Mouse (Mus musculus): ENCODE measurements around the gene Srgap2.
"Not testable (repeated sequence)": the region's sequence is repeated elsewhere in the genome, so short reads cannot be mapped to it uniquely, and the experiment has no call there.

Srgap2 gene

DNA sequence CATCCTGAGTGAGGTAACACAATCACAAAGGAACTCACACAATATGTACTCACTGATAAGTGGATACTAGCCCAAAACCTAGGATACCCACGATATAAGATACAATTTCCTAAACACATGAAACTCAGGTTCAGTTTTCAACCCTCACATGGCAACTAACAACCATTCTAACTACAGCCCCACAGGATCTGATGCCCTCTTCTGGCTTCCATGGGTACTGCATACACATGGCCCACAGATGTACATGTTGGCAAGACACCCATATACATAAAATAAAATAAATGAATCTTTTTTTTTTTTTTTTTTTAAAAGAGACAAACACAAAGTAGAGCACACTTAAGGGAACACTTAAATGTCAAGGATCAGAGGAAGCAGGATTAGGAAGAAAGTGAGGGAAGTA is 198.1 kb downstream of the Srgap2 start:
- not testable (repeated sequence) for DNase-seq

DNA sequence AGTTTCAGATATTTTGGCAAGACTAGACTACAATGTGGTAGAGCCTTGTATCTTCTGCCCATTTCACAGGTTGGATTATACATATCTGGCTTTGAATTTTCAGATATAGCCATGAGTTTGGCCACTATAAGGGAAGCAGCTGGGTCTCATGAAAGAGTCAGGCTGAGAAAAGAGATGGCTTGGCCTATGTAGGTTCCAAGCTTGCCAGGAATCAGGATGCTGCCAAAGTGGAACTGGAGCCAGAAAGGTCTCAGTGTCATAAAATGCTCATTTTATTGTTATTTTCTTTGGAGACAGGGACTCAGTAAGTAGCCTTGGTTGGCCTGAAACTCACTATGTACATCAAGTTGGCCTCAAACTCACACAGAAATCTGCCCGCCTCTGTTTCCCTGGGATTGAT is 200.0 kb downstream of the Srgap2 start:
- peak; percentile 70 for DNase-seq

DNA sequence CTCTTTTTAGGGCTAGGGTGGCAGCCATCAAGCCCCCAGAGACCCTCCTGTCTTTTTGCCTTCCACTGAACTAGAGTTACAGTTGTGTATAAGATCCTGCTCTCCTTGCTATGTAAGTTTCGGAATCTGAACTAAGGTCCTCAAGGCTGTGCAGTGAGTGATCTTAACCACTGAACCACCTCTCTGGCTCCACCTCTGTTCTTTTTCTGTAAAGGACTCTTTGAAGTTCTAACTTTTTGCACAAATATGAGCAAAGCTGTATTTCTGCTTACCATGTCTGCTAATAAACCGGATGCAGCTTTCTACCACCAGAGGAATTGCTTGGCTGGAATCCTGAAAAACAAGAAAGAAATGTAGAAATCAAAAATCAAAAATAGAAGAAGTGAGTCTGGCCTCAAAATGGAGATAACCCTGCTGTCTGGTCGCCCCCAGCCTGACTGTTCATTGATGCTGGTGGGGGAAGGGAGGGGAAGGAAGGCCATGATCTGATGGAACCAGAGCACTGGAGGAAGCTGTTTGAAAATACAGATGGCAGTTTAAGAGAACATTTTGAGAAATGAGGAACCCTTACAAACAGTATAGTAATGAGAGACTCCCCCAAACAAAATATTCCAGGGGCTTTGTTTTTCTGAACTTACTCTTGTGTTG is 202.2 kb downstream of the Srgap2 start:
- DNase-seq, result no peak

DNA sequence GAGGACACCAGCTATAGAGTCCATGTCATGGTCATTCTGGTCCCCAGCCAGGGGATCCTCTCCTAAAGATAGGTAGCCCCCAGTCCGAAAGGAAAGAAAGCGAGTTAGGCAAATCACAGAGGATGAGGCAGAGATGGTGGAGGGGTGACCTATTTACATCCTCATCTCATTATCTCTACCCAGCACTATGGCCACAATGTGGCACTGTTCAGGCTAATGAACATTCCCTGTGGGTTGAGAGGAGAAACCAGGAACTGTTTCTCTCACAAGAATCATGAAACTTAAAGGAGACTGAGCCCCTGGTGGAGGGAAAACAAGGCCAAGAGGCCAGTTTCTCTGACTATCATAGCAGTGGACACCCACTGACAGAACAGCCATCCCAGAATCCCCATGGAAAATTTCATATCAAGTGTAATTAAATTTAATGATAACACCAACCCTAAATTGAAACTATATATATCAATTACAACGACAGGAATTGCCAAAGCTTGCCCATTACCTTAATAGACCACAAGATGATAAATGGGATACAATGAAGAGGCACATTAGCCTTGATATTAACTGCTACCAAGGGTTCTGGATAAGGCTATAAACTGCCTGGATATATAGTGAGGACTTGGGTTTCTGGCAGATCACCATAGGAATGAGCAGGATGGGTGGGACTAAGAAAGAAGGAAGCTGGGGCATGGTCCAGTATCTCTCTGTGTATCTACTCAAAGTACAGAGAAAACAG is 207.4 kb downstream of the Srgap2 start:
- no peak for DNase-seq

DNA sequence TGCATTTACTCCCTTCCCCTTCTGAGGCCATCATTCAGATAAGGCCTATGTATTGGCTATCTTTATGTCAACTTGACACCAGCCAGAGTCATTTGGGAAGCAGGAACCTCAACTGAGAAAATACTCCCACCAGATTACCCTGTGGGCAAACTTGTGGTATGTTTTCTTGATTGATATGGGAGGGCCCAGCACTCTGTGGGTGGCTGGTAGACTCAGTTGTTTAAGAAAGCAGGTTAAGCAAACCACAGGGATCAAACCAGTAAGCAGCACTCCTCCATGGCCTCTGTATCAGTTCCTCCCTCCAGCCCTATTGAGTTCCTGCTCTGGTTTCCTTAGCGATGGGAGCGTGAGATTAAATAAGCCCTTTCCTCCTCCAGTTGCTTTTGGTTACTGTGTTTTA is 208.8 kb downstream of the Srgap2 start:
- no peak for DNase-seq

DNA sequence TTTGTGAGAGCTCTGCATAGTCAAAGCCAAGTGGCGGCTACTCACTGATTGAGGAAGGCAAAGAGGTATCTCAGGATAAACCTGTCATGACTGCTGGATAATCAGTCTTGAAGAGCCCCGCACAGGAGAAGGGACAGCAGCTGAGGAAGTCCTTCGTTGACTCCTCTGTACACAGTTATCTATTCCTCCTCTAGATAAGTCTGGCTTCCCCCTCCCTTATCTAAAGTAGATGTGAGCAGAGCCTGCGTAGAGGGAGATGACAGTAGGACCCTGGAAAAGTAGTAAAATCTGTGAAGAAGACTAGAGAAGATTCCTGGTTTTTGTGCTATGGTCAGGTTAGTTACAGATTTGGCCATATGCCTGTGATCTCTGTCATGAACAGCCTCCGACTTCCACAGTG is 209.5 kb downstream of the Srgap2 start:
- DNase-seq, result no peak

DNA sequence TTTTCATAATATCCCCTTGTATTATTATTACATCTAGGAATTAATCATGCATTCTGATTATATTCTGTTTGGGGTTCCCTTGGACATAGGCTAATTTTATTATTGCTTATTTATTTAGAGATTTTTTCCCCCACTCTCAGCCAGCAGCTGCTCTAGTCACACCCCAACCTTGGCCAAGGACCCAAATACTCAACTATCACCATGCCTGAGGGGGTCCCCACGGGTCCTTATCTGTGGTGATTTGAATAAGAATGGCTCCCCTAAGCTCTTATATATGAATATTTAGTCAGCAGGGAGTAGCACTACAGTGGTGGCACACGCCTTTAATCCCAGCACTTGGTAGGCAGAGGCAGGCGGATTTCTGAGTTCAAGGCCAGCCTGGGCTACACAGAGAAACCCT is 215.9 kb downstream of the Srgap2 start:
- DNase-seq, result peak; percentile 47

DNA sequence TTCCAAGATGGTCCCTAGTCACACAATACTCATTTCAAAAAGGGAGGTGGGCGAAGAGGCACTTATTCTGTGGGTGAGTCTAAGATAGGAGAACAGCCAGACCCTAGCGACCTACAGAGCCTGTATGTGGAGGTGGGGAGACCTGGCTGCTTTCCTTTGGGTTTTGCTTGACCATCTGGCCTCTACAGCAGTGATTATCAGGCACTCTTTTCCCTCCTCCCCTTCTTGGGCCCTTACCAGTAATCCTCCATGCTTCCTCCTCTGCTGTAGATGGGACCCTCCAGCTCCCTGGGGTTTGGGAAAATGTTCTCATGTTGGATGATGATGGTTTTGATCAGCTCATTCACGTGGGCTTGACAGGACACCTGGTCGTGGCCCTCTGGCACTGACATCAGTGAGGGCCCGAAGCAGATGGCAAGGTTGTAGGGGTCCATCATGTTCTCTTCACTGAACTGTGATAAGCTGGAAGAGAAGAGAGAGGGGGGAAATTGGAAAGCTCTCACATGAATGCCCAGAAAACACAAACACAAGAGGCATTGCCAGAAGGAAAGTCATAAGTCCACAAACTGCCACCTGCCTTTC is 216.8 kb downstream of the Srgap2 start:
- DNase-seq, result peak; percentile 97

DNA sequence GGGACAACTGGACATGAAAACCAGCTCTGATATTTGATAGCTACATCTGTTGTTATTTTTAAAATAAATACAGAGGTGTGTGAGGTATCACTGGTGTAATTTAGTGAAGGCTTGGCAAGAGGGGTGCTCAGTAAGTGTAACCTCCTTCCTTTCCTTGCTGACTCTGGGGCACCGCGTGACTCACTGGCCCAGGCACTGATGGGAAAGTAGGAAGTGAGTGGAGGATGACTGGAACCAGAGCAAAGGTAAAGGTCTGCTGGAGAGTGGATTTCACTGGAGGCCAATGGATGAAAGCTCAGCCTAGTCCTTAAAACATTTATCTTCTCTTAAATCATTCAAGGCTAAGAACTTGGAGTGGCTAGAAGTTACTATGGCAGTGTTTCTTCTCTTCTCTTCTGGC is 226.4 kb downstream of the Srgap2 start:
- peak; percentile 7 for DNase-seq

DNA sequence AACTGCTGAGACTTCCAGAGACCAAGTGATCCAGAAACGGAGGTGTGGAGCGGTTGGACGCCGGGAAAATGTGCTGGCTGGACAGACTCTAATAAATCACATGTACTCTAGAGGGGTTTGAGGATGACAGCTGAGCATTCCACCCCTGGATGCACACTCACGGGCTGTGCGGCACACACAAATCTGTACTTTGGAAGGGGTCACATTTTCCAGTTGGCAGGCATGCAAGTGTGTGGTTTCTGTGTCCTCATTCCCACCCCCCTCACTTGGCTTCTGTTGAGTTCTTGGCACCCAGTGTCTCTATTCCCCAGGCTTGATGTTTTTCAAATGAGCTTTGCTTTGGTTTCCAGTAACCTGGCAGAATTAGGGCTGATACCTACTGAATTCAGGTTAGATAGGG is 227.4 kb downstream of the Srgap2 start:
- DNase-seq, result peak; percentile 73

DNA sequence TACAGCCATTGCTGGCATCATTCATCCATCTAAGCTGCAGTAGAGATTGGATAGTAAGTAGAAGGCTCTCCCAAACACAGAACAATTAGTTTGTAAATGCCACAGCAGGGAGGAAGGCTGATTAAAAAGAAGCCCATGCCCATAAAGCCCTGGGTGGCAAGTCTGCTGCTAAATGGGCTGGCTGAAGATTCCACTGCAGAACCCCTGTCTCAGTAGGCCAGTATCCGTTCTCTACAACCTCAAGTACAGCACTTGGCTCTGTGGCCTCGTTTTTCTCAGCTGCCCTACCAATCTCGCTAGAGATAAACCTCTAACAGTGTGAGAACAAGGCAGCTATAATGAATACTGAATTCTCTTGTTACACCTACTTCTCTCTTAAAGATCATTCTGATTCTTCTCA is 227.9 kb downstream of the Srgap2 start:
- peak; percentile 23 for DNase-seq

DNA sequence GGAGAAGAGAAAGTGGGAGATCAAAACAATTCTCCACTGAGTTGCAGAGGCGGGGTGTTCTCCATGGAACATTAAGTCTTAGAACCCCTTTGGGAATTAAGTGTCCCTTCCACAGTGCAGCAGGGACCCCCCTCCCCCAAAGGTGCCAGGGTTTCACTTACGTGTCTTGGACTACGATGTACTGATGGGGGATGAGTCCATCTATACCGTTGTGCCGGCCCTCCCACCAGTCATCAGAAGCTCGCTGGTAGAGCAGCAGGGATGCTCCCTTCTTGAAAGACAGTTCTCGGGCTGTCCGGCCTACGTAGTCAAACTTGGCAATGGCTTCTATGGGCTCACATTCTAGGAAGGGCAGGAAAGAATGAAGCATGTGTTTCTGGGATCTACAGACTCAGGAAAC is 229.0 kb downstream of the Srgap2 start:
- peak; percentile 47 for DNase-seq

DNA sequence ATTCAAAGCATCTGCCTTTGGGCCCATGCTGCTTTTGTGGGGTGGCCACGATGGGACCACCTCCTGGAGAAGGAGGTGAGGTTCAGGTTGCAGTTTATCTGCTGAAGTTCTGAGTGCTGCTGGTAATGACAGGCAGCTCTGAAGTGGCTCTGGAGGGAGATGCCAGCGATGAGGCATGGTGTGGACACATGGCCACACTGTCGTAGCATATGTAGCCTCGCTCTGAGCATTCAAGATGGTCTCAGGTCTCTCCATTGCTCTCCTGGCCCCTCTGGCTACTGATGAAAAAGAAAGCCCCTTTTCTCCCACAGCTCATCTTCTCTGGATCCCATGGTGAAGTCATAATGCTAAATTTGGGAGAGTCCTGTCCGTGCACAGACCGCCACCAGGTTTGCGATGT is 230.4 kb downstream of the Srgap2 start:
- no peak for DNase-seq

DNA sequence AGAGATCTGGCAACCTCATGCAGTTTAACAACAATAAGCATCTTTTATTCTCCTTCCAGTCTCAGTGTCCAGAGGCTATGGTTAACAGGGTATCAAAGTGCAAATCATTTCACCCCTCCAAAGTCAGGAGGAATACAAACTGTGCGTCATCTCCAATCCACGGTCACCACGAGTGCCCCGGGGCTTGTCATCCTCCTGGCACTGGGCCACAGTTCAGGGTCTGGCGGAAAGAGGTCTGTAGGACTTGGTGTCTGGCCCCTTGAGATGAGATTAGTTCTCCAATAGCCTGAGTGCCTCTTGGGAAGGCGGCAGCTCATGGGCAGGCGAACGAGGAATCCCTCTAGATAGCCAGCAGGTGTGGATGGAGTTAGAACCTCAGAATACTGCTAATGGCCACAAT is 232.0 kb downstream of the Srgap2 start:
- DNase-seq, result peak; percentile 57

DNA sequence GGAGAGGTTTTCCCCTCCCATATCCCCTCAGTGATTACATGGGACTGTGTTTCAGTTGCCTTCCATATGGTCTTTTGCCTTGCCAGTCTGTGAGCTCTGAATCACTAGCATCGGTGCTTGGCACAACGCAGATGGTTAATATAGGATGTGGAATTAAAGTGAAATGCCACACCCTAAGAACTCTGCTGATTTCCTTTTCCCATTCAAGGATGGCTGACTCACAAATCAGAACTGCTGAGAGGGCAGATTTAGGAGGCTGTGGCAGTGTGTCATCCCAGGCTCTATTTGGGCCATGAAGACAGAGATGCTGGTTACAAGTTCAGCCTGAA is 233.3 kb downstream of the Srgap2 start:
- DNase-seq, result no peak

DNA sequence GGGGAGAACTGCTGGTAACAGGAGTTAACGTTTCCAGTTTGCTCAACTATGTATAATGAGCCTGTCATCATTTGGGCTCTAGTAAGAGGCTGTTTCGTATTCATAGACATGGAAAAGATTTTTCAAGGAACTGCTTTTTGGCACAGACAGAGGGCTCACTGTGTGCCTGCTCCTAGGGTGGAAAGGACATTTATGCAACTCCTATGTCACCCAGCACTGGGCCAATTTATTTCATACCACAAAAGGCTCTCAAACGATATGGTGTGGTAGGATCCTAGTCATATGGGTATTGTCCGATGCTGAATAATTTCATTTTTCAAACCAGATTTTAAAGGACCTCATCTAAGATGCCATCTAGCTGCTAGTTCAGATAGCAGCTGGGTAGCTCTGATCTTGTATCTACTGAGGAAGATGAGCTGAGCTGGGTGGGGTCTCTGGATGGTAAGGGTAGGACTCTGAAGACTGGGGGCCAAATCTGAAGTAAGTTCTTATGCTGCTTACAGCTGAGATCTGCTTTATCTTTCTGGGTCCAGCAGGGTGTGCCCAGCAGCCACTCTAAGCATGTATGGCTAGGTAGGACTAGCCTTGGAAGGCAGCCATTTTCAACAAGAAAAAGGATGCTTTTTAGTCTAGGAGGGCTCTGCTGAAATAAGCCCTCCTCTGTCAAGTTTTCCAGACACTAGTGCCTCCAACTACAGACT is 233.8 kb downstream of the Srgap2 start:
- peak; percentile 58 for DNase-seq

DNA sequence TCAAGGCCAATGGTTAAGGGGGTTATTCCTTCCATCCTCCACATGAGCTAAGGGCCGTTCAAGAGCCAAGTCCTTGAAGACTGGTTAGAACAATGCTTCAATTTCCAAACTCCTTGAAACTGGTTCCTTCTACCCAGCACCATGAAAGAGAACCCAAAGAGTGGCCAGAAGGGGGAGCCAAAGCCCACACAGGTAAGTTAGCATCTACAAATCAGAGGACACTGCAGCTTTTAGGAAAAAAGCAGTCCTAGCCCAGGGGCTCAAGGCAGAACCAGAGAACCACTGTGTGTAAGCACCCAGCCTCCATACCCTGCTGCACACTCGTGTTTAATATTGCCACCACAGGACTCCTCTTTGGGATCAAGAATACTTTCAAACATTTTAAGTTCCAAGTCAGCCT is 236.5 kb downstream of the Srgap2 start:
- peak; percentile 71 for DNase-seq

DNA sequence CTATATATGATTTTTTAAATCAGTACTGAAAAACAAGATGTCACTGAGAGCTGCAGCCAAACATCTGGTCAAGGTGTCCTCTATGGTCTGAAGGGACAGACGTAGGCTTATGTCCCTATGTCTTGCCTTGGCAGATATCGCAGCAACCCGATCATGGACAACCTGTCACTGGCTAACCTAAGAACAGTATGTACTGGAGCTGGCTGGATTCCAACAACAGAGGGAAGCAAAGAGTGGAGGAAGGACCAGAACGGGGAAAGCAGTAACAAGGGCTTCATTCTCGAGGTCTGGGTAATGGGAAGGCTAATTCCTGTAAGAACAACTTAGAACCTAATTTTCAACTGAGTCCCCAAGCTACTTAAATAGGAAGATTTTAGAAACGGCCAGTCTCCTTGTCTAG is 238.2 kb downstream of the Srgap2 start:
- no peak for DNase-seq

DNA sequence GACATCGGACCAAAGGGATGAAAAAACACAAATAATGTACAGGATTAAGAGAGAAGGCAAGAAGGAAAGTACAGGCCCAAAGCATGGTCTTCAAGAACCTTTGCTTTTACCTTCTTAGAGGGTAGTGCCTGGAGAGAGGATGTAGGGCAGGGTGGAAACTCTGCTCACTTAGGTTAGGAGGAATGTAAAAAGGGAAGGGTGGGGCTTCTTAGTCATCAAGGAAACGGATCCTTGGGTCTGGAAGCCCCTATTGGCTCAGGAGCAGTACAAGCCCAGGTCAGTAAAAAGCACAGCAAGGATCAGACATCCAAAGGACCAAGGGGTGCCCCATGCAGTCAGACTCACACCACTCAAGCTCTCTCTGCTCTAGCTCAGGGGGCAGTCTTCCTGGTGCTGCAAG is 239.9 kb downstream of the Srgap2 start:
- DNase-seq, result no peak

DNA sequence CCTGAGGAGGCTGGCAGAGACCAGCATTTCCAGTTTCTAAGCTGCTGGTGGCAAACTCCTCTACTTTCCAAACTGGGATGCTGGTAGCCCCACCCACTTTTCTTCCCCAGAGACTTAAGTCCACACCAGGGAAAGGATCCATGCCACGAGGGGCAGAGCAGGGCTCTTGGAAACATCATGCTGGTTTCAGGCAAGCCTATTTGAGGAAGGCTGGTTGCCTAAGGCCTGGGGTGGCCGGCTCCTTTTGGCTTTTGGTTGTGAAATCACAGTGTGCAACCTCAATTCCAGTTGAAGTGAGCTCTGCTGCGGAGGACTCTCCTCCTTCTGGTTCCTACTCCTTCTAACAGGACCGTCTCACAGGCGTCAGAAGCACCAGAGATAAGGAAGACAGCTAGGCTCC is 240.3 kb downstream of the Srgap2 start:
- DNase-seq, result no peak

DNA sequence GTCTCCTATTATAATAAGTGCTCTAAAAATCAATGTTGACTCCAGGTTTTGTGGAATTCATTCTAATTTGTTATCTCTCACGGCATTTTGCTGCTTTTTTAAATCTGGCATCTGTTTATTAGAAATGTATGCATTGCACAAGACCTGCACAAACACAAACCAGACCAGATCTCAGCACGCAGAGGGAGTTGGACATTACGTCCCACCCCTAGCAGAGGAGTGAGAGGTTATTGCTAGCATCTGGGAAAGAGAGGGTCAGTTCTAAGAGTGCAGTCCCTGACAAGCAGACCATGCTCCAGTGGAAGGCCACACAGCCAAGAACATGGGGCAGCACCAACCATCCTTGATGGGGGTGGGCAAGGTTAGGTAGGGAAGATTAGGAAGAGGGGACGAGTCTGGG is 242.5 kb downstream of the Srgap2 start:
- no peak for DNase-seq

DNA sequence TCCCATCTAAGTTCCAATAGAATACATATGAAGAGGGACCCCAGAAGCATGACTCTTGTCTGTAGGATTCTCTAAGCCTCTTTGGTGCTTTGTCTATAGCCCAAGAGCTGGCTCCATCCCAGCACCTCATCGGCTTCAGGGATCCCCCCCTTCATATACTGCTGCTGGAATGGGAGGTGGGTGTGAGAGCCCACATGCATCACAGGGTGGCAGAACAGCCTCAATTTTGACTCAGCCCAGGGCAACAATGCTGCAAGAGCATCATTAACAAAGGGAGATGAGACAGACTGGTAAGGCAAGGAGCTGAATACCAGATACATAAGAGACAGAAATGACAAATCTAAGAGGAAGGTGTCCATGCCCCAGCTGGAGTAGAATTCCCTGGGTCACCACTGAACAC is 243.0 kb downstream of the Srgap2 start:
- no peak for DNase-seq

DNA sequence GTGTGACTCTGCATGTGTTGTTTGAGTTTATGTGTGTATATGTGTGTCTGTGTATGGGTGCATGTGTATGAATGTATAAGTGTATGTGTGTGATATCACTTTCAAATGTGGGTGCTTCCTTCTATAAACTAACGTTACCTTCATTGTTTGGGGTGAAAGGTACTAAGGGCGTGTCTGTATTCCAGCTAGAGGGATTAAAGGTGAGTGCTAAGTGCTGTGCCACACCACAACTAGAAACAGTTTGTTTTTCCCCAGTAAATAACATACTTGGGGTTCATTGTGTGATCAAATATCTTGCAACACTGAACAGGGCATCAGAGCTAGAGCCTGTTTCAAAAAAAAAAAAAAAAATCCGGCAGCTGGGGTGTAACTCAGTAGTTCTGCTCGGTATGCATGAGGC is 245.4 kb downstream of the Srgap2 start:
- no peak for DNase-seq

DNA sequence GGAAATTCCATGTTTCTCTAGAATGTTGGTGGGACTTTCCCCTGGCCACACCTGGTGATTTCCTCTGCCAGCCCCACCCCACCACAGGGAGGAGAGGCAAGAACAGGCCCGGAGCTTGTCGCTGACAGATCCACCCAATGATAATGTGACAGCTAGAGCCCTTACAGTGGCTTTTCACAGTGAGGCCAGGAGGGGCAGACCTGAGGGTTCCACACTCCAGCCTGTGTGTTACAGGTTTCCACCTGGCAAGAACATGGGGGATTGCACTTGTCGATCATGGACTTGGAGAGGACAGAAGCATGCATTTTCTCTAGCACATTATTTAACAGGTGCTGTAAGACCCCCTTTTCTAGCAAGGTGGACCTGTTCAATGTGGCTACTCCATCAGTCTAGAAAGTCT is 246.9 kb downstream of the Srgap2 start:
- no peak for DNase-seq
